Mouse (Mus musculus): ENCODE results near the gene Gstp2.
"Not testable (repeated sequence)": the region's sequence is repeated elsewhere in the genome, so short reads cannot be mapped to it uniquely, and the experiment has no call there.

The Gstp2 gene

DNA sequence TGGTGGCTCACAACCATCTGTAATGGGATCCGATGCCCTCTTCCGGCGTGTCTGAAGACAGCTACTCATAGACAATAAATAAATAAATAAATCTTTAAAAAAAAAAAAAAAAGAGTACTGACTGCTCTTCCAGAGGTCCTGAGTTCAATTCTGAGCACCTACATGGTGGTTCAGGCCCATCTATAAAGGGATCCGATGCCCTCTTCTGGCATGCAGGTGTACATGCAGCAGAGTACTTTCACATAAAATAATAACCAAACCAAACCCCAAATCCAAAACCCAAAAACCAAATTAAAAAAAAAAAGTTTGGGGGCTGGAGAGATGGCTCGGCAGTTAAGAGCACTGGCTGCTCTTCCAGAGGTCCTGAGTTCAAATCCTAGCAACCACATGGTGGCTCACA lies 3.2 kb upstream of the Gstp2 start:
- DNase-seq (ENCODE audit: low spot score in 2 of 2), result not testable (repeated sequence)

- DNase-seq (ENCODE audit: low spot score in 2 of 2), result peak; percentile 34 to 41
These were observed 2.0 kb upstream of the Gstp2 start for GRCm38 (mm10) chr19:4047859-4048258.

- DNase-seq (ENCODE audit: low spot score in 2 of 2), result no peak
These were observed 1.0 kb upstream of the Gstp2 start for GRCm38 (mm10) chr19:4046866-4047254.

DNA sequence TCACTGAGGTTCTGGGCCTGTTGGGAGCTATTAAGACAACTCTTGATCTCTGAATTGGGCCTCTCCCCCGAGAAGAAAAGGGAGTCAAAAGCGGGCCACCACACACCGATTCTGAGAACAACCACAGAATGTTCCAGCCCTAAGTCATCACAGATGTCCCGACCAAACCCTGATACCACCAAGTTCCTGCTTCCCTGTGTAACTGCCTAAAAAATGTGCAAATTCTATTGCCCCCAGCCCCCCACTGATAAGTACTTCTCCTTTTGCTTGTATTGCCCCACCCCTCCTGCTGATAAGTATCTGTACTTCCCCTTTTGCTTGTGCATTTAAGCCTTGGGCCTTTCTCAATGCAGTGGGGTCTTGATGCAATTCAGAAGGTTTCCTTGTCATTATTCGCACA lies 1.7 kb downstream of the Gstp2 start:
- not testable (repeated sequence) for DNase-seq (ENCODE audit: low spot score in 2 of 2)

- no peak for DNase-seq (ENCODE audit: low spot score in 2 of 2)
These were observed 3.7 kb downstream of the Gstp2 start for GRCm38 (mm10) chr19:4042124-4042523.

DNA sequence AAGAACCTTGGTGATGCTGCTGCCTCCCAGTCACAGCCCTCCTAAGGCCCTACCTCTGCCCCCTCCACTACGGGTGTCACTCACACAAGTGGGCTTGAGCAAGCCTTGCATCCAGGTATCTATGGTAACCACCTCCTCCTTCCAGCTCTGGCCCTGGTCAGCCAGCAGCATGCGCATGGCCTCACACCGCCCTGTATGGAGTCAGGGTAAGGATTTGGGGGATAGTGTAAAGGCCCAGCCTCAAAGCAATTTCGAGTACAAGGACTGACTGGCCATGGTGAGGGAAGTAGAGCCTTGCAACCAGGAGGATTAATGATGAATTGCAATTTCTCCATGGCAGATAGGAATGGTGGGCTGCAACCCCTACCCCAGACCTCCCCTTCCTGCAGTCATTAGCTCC lies 4.3 kb downstream of the Gstp2 start:
- not testable (repeated sequence) for DNase-seq (ENCODE audit: low spot score in 2 of 2)

GRCm38 (mm10) chr19:4040941-4041340 lies 4.9 kb downstream of the Gstp2 start:
- DNase-seq (ENCODE audit: low spot score in 2 of 2), result not testable (repeated sequence)

DNA sequence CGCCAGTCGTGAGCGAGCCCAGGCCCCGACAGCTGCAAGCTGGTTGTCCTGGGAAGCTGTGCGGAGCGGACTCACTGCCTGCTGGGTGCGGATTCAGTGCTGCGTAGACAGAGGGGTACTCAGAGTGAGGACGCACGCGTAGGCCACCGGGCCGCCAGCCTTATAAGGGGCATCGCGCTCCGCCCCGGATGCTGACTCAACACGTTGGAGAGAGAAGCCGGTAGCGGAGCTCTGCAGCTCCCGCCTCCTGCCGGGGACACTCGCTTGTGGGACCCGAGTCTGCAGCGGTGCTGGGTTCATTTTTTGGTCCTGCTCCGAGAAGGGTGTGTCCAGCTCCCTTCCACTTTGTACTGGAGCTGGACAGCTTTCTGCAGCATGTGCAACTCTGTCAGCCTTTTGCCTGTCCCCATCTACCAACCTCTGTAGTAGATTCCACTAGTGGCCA lies 8.0 kb downstream of the Gstp2 start, which contains the start of gene Gstp1:
Gene Gstp1, minus strand, starts transcription at position 198 of the 445 bp plus-strand sequence.
- DNase-seq (ENCODE audit: low spot score in 2 of 2), result peak; percentile 81 to 87

DNA sequence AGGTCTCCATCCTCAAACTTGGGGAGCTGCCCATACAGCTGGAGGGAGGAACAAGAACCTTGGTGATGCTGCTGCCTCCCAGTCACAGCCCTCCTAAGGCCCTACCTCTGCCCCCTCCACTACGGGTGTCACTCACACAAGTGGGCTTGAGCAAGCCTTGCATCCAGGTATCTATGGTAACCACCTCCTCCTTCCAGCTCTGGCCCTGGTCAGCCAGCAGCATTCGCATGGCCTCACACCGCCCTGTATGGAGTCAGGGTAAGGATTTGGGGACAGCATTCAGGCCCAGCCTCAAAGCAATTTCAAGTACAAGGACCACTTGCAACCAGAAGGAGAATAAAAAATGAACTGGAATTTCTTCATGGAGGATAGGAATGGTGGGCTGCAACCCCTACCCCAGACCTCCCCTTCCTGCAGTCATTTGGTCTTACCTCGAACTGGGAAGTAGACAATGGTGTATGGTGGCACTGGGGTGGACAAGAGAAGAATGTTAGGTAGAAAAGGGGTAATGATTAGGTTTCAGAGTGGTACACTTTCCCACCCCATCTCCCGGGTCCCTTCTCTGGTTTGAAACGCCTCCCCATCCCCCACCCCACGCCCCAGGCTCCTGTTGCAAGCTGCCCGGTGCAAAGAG lies 8.6 kb downstream of the Gstp2 start:
- DNase-seq (ENCODE audit: low spot score in 2 of 2), result not testable (repeated sequence)

GRCm38 (mm10) chr19:4036327-4037045 lies 9.3 kb downstream of the Gstp2 start:
- DNase-seq (ENCODE audit: low spot score in 2 of 2), result no peak

- no peak for DNase-seq (ENCODE audit: low spot score in 2 of 2)
These were observed 12.1 kb downstream of the Gstp2 start for GRCm38 (mm10) chr19:4033742-4034141.

DNA sequence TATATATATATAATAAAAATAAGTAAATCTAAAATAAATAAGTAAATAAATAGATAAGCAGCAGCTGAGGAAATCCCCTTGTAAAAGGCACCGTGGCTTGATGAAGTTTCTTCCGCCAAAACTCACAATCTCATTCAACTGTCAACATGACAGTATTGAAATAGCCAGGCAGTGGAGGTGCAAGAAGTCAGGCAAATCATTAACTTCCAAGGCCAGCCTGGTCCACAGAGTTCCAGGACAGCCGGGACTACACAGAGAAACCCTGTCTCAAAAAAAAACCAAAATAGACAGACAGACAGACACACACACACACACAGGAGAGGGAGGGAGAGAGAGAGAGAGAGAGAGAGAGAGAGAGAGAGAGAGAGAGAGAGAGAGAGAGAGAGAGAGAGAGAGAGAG lies 12.5 kb downstream of the Gstp2 start:
- DNase-seq (ENCODE audit: low spot score in 2 of 2), result no peak

DNA sequence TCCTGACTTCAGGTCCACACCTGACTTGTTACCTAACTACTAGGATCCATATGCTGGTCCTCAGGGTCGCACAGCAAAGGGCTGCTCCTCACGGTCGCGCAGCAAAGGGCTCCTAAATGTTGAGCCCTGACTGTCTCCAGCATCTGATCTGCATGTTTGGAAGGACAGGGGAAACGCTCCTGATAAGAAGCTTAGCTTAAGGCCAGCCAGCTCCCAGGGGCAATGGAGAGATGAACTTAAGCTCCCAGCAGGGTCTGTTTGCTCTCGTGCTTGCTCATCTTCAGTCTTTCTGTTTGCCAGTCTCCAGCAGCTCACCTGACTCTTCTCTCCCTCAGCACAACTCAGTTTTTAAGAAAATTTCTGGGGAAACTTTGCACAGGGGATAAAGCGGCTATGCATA lies 13.2 kb downstream of the Gstp2 start:
- DNase-seq (ENCODE audit: low spot score in 2 of 2), result no peak

- DNase-seq (ENCODE audit: low spot score in 2 of 2), result no peak
These were observed 18.2 kb downstream of the Gstp2 start for GRCm38 (mm10) chr19:4027576-4027975.

DNA sequence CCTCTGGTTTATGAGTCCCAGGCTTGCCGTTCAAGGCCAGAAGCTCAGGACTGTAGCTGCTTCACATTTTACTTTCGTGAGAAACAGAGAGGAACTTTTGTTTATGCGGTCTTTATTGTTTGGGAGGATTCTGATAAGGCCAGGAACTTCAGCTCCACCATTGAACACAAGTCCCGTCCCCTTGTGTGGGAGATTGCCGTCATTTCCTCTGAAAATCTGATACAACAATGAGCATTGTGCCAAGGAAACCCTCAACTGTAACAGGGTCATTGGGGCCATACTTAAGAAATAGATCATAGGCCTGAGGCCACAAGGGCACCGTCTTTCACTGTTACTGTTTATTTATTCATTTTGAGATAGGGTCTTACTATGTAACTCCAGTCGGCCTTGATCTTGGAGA lies 22.6 kb downstream of the Gstp2 start:
- DNase-seq (ENCODE audit: low spot score in 2 of 2), result no peak

DNA sequence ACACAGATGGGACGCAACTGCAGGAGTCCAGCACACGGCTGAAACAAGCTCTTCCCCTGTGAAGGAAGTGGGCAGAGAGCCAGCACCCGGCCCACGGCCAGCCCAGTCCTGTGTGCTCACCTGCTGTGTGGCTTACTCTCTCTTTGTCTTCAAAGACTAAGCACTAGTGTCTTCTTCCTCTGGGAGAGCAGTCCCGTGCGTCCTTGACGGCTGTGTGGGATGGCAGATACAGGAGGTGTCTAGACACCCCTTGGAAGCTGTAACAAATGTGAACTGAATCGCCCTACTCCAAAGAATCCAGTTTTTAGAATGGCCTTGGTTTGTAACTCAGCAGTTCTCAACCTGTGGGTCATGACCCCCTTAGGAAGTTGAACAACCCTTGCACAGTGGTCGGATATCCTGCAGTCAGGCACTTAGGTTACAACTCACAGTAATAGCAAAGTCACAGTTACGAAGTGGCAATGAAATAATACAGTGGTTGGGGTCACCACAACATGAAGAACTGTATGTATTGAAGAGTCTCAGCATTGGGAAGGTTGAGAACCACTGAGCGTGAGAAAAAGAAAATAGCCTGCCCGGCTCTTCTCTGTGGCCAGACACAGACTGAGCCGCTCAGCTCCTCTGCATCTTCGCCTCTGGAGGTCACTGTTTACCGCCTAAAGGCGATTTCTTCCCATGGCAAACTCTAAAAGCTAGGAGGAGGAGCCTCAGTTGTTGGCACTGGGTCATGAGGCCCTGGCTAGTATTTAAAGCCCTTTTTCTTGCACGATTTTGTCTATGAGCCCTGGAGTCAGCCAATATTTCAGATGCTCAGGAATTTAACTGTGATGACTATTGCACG lies 26.9 kb downstream of the Gstp2 start:
- peak; percentile 50 to 59 for DNase-seq (ENCODE audit: low spot score in 2 of 2)

DNA sequence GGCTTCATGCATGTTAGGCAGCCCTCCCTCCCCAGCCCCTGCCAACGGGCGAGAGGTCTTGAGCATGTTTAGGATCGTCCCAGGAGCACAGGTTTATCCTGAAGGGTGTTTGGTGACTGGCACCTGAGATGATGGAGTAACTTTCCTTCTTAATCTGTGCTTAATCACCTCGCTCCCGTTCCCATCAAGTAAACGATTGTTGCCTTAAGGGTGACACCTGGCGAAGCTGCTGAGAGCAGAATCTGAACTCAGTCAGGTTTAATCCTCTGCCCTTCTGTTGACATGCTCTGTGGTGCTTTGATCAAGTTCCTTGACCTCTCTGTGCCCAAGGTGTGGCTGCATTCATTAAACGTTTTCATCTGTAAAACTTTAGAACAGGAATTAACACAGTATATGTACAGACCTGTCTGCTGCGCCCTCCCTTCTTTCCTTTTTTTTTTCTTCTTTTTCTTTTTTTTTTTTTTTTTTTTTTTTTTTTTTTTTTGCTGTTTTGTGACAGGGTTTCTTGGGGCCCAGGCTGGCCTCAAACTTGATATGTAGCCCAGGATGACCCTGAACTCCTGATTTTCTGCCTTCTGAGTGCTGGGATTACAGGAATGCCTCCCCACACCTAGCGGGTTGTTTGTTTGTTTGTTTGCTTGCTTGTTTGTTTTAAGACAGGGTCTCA lies 27.8 kb downstream of the Gstp2 start:
- no peak for DNase-seq (ENCODE audit: low spot score in 2 of 2)

DNA sequence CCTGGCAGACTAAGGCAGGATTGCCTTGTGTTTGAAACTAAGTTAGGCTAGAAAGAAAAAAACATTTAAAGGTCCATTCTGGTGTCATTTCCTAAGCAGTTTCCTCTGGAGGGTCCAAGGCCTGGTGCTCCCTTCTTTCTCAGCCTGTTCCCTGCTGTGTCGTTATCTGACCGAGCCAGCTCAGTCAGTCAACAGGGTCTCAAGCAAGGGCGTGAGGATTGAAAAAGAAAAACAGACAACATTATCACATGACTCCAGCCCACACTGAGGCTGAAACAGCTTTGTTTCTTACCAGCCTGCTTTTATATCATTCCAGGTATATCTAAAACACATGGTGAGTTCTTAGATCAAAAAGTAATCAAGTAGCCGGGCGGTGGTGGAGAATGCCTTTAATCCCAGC lies 30.2 kb downstream of the Gstp2 start:
- DNase-seq (ENCODE audit: low spot score in 2 of 2), result no peak

GRCm38 (mm10) chr19:4014802-4015201 lies 31.0 kb downstream of the Gstp2 start:
- DNase-seq (ENCODE audit: low spot score in 2 of 2), result no peak

GRCm38 (mm10) chr19:4013066-4013465 lies 32.8 kb downstream of the Gstp2 start:
- no peak for DNase-seq (ENCODE audit: low spot score in 2 of 2)

GRCm38 (mm10) chr19:4012432-4013022 lies 33.3 kb downstream of the Gstp2 start, which contains the start of gene Ndufv1:
Ndufv1 (minus strand) TSS chr19:4012806.
- peak; percentile 98 to 99 for DNase-seq (ENCODE audit: low spot score in 2 of 2)

All from right cerebral cortex, postnatal 36 days (tissue).